Mouse (Mus musculus) cerebellum, adult 2 months (tissue): ENCODE results near the gene Ntrk2.

ENCODE experiments used
- CTCF ChIP-seq: fragments of 200-500 bp; IDR thresholded peaks from 2 replicates; pipeline ENCODE4 v1.5.1; 2011; ENCODE audit warnings: low read depth, mild to moderate bottlenecking, control low read depth, low read length, moderate library complexity, borderline replicate concordance; ENCODE audit not compliant: insufficient read depth
- POLR2A ChIP-seq: fragments of 200-500 bp; IDR thresholded peaks from 2 replicates; pipeline ENCODE4 v1.6.1; 2011; ENCODE audit warnings: low read length, control low read depth, borderline replicate concordance; ENCODE audit not compliant: insufficient read depth

DNA sequence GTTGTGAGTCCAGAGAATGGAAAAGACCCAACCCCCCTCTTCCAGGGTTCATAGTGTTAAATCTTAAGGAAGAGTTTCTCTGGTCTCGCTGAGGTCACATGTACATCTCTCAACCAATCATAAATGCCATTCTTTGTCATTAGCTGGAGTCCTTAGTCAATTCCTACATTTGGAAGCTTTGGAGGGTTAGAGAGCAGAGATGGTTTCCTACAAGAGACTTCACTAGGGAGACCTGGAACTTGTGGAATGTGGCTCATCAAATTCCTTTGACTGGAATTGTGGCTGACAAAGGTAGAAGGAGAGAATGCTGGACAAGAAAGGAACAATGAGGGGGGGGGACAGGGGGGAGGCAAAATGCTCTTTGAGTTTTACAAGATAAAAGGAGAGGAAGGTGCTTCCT is 30.5 kb downstream of the Ntrk2 start:
- no peak for TF ChIP-seq CTCF
- no peak for TF ChIP-seq POLR2A
